Mouse (Mus musculus) heart, adult 11 months (tissue): ENCODE results near the gene Sdk2.

ENCODE experiments used
- DNase-seq: peaks from one replicate; pipeline ENCODE4 v3.0.0; 2022

Sdk2 gene

DNA sequence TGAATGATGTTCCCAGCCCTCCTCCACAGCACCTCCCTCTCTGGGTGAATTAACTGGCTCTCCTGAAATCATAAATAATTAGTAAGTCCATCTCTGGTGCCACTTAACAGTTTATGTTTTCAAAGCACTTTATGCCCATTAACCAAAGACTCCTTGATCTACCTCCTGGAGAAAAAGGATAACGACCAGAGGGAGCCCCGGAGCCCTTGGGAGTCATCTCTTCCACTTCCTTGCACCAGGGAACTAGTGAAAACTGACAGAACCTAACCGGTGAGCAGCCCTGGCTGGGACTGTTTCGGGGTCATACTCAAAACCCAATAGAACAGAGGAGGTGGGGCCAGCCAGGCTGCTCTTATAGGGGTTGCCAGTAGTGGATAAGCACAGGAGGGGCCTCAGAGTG, 22.5 kb downstream of the Sdk2 start:
- DNase-seq = no peak

DNA sequence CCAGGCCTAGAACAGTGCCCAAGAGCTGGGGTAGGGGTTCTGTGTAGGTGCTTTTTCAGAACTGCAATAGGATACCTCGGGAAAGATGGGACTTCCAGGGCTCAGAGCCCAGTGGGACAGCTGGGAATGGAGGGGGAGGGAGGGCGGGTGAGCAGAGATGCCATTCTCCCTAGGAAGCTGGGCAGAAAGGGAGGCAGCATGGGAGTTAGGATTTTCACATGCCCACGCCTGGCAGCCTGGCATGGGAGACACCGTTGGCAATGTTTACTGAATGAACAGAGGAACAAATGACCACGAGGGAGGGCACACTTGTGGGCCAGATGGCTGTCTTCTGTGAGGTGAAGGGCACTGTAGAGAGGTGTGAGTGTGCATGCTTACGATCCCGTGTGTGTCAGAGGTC, 23.3 kb downstream of the Sdk2 start:
- no peak for DNase-seq

DNA sequence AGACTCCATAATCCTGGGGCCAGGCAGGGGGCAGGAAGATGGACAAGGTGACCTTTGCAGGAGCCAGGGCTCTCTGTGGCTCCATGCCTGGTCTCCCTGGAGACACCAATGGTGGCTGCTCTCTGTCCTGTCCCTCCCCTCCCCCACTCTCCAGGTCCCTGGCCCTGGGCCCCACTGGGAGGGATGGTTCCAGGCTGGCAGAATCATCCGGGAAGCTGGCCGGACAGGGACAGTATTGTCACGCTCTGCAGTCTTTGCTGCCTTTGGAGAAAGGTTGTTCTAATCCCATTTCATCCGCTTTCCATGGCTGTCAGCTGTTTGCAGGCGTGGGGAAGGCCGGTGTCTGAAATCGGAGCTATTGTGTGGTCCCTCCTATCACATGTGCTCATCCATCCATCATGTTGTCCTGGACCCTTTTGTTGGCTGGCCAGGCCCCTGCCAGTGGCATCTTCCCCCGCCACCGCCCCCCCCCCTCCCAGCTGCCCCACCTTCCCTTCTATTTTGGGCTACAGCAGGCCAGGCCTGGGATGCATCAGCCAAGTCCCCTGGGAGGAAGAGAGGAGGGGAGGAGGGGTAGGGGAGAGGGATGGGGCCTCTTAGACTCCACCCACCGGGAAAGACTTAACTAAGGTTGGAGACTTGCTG, 26.3 kb downstream of the Sdk2 start:
- peak; percentile 93 for DNase-seq

DNA sequence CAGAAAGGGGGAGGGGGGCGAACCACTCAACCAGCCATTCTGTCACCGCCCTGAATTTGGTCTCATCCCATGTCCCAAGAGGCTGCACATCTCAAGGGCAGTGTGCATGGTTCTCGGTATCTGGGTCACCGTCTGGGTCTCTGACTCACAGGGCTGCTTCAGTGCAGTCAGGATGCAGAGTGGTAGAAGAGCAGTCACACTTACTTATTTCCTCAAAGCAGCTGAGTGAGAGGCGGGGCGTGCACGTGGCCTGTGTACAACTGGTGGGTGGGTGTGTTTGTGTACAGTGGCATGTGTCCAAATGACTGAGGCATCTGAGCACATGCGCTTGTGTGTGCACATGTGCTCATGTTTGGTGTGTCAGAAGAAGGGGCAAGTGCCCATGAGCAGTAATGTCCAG, 28.8 kb downstream of the Sdk2 start:
- no peak for DNase-seq

DNA sequence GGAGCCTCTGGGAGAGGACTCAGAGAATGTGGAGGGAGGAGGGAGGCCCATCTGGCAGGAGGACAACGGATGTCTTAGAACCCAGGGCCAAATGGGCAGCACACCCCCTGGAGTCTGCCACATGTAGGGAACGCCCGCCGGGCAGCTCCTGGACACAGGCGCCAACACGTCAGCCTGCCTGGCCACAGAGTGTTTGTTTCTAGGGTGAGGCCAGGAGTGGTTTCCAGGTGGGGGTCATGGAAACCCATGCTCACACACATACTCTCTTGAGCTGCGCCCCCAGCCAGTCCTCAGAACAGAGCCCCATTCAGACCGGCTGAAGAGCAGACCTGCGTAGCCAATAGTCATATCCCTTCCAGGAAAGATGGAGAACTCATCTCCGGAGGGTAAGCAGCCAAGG, 35.4 kb downstream of the Sdk2 start:
- DNase-seq = no peak

DNA sequence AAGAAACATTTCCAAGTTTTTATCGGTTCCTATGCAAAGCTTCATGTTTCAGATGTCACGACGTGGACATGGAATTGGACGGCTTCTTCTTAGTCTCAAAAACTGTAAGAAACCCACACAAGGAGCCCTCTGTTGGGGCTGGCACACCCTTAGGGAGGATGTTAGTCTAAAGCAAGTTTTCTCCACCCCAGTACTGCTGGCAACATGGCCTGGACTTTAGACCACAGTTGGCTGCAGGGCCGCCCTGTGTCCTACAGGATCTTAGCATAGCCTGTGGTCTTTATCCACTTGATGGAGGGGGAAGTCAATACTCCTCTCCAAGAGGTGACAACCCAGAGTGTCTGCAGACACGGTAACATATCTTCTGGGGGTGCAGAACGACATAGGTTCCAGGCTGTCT, 36.6 kb downstream of the Sdk2 start:
- no peak for DNase-seq

DNA sequence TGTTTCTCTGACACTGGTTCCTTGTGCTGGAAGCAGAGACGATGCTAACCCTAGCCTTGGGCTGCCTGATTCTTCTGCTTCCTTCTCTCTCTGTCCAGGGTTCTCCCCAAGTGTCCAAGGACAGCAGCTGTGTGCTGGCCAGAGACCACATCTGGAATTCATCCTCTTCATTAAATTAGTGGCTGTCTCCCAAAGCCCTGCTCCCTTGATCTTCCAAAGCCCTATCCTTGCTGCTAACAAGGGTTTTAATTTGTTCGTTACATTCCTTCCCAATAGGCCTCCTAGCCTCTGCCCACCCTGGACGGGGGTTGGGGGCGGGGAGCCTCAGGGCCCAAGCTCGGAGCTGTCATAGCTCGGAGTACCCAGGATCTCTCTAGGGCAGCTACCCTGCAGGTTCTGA, 38.3 kb downstream of the Sdk2 start:
- DNase-seq = no peak

DNA sequence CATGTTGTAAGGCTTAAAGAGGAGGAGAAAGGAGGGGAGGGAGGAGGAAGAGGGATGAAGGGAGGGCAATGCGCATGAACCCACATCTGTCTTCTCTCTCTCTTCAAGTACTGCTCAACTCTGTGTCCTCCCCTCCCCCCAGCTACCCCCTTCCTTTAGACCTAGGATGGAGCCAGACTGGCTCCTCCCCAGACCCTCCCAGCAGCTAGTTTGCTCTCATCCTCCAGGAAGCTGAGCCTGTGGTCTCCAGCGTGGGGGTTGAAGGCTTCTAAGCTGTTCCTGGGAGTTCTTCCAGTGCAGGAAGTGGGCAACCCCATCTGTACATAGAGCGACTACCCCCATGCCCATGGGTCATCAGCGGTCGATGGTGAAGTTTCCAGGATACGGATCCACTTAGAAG, 38.8 kb downstream of the Sdk2 start:
- no peak for DNase-seq

DNA sequence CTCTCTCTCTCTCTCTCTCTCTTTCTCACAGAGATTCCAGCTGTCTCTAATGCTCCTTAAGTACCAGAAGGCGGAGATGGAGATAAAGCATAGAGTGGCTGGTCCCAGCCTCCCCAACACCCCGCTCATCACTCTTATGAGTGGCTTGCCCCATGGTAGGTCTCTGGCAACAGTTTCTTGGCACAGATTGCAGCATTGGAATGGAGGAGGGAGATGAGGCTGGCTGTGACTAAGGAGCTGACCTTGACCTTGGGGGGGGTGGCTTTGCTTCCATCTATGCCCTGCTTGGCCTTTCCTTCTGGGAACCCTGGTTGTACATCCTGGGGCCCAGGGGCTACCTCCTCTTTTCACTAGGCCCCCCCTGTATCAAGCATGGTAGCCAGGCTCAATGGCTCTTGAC, 41.8 kb downstream of the Sdk2 start:
- DNase-seq = no peak

DNA sequence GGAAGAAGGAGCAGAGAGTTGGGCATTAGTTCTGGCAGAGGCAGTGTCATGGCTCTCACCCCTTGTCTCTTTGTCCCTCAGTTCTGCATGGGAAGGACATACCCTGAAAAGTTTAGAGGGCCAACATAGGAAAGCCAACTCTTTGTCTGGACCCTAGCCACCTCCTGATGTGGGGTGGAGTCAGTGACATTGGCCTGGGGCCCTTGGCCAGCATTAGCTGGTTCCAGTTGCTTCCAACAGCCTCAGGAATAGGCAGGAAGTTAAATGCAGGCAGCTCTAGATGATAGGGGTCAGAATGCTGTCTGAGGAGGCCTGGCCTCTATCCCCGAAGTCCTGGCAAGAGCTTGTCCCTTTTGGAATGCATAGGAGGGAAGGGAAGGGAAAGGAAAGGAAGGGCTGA, 42.9 kb downstream of the Sdk2 start:
- no peak for DNase-seq

DNA sequence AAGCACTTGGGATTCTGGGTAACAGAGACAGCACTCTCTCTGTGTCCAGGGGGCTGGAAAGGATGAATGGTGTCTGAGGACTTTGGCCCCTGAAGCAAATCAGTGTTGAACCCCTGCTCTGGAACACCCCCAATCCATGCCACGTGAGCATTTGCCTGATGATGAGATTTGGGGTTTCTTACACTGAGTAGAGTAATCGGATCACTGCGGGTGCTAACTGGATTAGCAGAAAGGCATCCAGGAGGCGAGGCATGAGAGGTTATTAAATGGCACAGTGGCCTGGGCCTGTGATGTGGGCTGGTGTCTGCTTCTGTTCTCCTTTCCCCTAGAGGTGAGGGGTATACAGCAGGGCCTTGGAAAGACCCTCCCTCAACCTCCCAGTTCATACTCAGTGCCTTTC, 44.7 kb downstream of the Sdk2 start:
- DNase-seq = no peak

DNA sequence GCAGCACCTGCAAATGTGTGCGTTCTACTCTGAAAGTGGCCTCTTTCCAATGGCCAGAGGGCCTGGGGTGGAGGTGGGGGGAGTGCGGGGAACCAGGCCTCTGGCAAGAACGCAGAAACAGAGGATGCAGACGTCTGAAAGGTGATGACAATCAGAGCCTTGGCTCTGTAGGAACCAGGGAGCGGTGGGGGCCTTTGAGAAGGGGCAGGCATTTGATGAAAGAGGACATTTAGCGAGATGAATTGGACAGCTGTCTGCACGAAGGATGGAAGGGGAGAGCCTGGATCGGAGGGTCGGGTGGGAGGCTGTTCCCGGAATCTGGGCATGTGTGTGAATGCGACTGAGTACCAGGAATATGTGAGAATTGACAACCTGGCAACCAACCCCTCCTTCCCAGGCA, 47.8 kb downstream of the Sdk2 start:
- DNase-seq = no peak

DNA sequence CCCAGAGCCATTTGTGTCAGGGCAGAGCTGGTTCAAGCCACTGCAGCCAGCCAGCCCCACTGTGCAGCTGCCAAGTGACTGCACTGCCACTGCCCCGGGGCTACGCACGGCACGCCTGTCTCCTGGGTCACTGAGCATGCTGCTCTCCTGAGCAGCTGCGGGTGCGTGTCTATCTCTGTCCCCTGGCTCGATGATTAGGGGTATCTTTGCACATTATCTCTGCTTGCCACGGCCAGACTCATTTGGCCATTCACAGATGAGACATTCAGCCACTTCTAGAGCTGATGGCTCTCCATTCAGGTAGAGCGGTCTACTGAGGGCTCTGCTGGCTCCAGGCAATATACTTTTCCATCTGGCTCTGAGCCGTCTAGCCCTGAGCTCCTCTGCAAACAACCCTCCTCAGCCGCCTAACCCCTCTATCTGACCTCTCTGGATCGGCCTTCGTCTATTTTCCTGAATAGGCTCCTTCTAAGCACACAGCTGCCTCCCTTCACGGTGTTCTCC, 49.9 kb downstream of the Sdk2 start:
- no peak for DNase-seq

DNA sequence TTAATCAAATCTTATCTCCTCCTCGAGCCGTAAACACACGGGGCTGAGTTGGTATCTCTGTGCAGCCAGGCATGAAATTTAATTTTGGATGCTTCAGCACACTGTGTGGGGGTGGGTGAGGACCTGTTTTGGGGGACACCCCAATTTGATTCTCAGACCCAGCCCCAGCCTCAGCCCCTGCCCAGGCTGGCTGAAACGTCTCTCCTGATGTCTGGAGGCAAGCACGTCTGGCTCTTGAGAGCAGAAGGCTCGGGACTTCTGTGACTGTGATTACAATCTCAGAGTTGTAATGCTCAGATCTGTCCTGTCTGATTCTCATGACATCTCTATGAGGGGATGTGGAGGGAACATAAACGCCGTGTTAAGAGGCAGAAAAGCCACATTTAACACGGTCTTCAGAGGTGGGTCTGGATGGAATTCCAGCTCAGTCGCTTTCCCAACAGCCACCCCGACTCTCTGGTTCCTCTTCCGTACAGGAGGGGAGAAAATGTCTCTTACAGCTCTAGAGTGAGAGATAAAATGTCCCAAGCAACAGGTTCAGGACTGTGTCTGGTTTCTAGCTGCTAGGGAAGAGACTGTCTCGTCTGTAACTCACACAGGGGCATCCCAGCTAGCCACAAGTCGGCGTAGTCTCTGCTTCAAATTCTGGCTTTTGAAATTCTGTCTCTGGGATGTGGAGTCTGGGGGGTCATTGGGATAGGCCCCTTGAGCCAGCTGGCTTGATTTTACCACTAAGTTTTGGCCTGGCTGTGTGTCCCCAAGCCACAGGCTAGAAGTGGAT, 50.5 kb downstream of the Sdk2 start:
- no peak for DNase-seq

DNA sequence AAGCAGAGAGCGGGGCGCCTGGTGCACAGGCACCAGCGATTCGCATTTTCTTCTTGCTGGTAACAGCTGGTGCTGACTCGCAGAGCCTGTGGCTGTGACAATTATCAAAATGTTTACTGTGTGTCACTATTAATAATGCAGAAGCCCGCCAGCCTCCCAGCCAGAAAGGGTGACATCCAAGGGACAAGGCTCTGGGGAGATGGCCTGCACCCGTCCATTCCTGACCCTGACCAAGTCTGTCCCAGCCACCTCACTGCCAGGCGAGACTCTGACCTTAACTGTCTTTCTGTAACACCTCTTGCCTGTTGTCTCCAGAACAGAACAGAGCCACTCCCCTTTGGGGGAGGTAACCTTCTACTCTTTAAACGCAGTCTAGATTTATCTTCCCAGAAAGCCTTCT, 55.3 kb downstream of the Sdk2 start:
- DNase-seq = no peak

DNA sequence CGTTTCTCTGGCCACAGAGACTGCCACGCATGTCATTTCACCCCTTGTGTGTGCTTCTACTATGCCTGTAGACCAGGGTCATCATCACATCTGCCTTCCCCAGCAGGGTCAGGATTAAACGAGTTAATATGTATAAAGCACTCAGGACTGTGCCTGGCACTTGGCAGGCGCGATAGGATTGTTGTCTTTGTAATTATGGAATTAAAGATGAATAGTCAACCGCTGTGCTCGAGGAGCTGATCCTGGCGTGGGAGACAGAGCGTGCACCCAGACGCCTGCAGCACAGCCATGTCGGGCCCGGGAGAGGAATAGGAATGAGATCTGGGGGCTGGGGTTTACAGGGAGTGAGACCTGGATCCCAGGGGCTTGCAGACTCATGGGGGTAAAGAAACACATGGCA, 61.0 kb downstream of the Sdk2 start:
- no peak for DNase-seq

DNA sequence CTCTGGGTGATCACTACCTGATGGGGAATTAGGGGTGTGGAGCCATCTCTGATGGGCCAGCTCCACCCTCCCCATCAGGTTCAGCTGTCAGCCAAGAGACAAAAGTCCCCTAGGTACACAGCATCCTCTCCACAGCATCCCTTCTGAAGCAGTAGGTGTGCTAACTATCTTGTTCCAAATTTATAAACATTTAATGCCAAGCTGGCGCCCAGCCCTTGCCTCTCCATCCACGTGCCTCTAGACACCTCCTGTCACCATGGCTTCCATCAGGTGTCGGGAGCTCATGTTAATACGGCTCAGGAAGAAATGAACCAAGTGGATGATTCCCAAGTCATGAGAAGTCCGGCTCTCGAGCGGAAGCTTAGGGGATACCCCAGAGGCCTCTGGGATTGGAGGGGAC, 62.2 kb downstream of the Sdk2 start:
- DNase-seq = no peak

DNA sequence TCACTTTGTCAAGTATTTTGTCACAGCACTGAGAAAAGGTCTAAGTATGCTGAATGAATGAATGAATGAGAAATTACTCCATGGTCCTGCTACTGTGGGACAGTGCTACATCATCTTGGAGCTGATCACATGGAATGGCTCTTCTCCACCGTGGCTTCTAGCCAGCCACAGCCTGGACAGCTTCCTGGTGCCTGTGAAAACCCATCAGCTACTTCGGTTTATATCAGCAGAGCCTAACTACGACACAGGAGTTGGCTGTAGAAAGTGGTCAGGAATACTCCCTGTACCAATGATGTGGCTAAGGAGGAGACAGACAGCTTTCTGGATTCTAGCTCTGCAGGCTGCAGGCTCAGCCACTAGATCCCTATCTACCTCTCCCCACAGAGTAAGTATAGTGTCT, 63.7 kb downstream of the Sdk2 start:
- no peak for DNase-seq

DNA sequence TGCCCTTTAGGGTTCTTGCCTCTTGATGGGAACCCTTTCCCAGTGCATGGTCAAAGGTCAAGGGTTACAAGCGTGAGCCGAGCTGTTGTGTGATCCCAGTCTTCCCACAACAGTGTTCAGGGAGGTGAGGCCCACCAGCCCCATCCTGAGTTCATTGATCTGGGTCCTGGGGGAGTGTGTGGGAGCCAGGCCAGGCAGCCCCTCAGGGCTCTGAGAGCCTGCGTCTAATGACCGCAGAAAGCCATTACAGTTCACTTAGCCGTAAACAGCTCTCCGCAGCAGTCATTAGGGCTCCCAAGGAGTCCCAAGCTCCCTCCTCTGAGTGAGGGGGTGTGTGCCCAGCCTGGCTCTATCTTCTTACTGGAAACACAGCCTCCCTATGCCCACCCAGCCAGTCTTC, 66.8 kb downstream of the Sdk2 start:
- no peak for DNase-seq

DNA sequence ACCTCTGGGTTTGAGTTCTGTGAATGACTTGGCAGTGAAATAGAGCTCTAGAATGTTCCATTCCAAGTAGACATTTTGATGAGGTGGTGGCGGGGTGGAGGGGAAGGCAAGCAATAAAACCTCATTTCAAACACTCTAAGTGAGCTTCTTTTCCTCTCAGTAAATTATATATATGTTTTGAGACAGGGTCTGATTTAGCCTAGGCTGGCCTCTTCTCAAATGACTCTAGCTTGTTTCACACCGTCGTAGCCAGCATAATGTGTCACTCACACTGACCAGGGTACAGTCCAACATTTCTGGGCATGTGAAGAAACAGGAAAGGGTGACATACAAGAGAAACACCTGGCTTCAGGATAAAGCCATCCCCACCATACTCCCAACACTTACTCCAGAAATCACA, 68.1 kb downstream of the Sdk2 start:
- DNase-seq = no peak

DNA sequence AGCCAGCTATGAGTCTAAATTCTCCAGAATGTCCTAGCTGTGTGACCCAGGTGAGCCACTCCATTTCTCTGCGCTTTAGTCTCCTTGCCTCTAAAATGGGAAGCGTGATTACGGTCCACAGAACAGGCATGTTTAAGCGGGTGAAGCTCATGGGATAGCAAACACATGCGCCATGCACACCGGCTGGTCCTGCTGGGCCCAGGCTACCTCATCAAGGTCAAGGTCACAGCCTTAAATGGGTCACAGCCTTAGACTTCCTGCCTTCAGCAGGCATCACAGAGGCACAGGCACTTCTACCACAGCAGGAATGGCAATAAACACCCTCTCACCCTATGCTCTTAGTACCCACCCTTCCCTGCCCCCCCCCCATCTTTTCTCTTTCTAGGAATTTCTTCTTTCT, 72.9 kb downstream of the Sdk2 start:
- DNase-seq = no peak

DNA sequence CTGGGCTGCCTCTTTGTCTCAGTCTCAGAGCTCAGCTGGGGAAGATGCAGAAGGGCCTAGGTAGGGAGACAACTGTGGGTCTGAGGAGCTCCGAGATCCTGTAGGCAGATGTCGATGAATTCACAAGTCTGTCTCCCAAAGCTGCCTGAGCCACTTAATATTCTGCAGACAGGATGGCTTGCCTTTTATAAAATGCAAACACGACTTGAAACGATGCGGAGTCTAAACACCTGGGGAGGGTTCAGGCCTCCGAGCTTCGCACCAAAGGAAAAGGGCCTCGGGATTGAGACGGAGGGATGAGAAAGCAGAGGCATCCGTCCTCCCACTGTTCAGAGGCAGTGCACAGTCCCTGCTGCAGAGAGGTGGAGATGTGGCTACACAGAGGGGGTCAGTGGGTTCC, 74.0 kb downstream of the Sdk2 start:
- DNase-seq = no peak

DNA sequence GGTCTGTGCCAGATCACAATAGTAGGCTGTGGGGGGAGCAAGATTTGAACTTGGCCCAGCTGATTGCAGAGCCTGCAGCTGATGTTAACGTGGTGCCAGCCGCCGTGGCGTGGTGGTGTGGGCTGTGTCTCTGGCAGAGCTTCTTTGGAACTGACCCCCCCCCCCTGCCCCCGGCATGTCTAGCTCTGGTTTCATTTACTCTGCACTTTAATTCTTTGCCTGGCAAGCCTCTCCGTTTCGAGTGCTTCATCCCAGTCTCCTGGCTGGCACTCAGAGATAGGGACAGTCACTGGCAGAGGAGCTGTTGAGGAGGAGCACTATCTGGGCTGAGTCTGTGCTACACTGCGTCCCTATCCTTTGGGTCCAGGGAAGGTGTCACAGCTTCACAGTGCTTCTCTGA, 75.0 kb downstream of the Sdk2 start:
- DNase-seq = no peak

DNA sequence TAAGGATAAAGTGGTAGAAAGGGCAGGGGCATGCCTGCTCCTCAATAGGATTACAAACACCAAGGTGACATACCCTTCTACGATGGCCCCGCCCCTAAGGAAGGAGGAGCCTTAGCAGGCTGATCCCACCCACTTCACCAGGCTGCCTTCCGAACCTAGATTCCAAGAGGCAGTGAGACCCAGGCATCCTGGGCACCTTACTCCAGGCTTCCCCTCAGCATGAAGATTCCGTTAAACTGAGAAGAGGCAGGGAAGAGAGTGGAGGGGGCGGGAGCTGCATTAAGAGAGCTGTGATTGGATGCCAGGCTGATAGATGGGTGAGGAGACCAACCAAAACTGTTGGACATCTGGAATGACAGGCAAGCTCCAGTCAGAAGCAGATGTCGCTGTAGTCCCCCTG, 76.4 kb downstream of the Sdk2 start:
- DNase-seq = peak; percentile 97

DNA sequence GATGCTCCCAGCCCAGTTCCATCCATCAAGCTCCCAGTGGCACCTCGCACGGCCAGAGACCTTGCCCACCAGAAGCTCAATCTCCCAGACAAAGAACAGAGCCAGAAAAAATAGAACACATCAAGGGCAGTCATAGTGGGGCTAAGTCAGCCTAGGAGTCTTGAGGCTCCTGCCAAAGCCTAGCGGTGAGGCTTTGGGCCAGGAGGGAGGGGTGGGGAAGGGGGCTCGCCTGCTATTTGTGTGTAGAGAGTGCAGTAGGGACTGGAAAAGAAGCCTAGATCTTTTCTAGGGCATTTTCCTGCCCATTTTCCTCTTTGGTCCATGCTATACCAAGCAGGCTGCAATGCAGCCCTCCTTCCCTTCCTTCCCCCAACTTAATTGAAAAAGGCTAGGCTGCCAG, 76.8 kb downstream of the Sdk2 start:
- DNase-seq = no peak
